Mouse (Mus musculus): ENCODE data around the gene Slc9a5.

GRCm38 (mm10) chr8:105350186-105350585 lies 1.5 kb downstream of the Slc9a5 start:
- TF ChIP-seq CTCF (IDR thresholded peaks at IDR 0.05; ENCODE audit: control insufficient read depth, insufficient read depth, insufficient replicate concordance, low read depth, low read length) (no peak), POLR2A (IDR thresholded peaks at IDR 0.05; ENCODE audit: control insufficient read depth, low read depth, low read length) (no peak)
